Mouse (Mus musculus) embryonic fibroblast, embryonic 13.5 days (primary cell): Measurements from ENCODE around the gene Gm28047.

ENCODE experiments used
- CTCF ChIP-seq: IDR thresholded peaks from 2 replicates; pipeline ENCODE4 v1.5.1; 2011; ENCODE audit warnings: mild to moderate bottlenecking, control low read depth, low read length, moderate library complexity, borderline replicate concordance; ENCODE audit not compliant: insufficient read depth
- POLR2A ChIP-seq: IDR thresholded peaks from 2 replicates; pipeline ENCODE4 v1.6.1; 2011; ENCODE audit warnings: low read depth, mild to moderate bottlenecking, control low read depth, low read length, moderate library complexity

GRCm38 (mm10) chr15:102557580-102557979 lies 67.3 kb downstream of the Gm28047 start:
- TF ChIP-seq CTCF (no peak), POLR2A (no peak)
